In genomic region chr1:132372896-132373534, GRCm38 (mm10) we compare ENCODE assay signal across 11 mouse cellular contexts. TPM values are rescaled to one million over a fixed set of nuclear protein-coding genes. Genes with fewer than 3 reads are reported as not detected.
DNase-seq lines count a peak whose midpoint lies in the region; ATAC-seq and TF ChIP-seq lines count a peak whose summit lies in the region.
"Had no signal": no experiment of that assay in that cellular context is flagged by ENCODE, and none has a peak within 500 bp of the region (broad histone marks: within the 10 kb centered on the region; RNA-seq: fewer than 3 reads in every experiment).

No protein-coding gene starts in this region.

- H3K4me3 ChIP-seq in forebrain, embryonic 12.5 days (replicated peaks): no peak overlapping the region
- no peak overlapping the region for H3K4me3 ChIP-seq in forebrain, embryonic 16.5 days (replicated peaks; ENCODE audit: low read length)
- no peak overlapping the region for H3K4me3 ChIP-seq in left cerebral cortex, adult 2 months
- no peak overlapping the region for H3K4me3 ChIP-seq in hindbrain, embryonic 14.5 days (replicated peaks; ENCODE audit: low read length)
- H3K4me3 ChIP-seq in neural tube, embryonic 14.5 days (ENCODE audit: low read depth, low read length): no peak overlapping the region
- H3K4me3 ChIP-seq: limb, embryonic 12.5 days had no signal

- DNase-seq in left cerebral cortex, adult 2 months (ENCODE audit: extremely low spot score in 1 of 2, low spot score in 2 of 2): no peak
- DNase-seq in left cerebral cortex, postnatal 36 days (ENCODE audit: low spot score in 2 of 2): no peak
- no peak for DNase-seq in hindbrain, embryonic 14.5 days (ENCODE audit: low spot score)
- no peak for DNase-seq in ovary, adult 18-20 months (ENCODE audit: low spot score)
- DNase-seq in adrenal gland, adult 2 months: no peak
- DNase-seq: kidney, postnatal 10 days had no signal

- 89% methylated on average over 6 of the region's 6 CpGs for WGBS in forebrain, embryonic 12.5 days
- WGBS in forebrain, embryonic 16.5 days: 77% methylated on average over 6 of the region's 6 CpGs
- WGBS in hindbrain, embryonic 14.5 days: 77% methylated on average over 6 of the region's 6 CpGs
- WGBS in neural tube, embryonic 14.5 days: 85% methylated on average over 6 of the region's 6 CpGs

- peak overlapping the region; percentile 43 for H3K27ac ChIP-seq in forebrain, embryonic 12.5 days
- H3K27ac ChIP-seq in forebrain, embryonic 16.5 days (ENCODE audit: low read length): no peak overlapping the region
- H3K27ac ChIP-seq in left cerebral cortex, adult 2 months: peak overlapping the region; percentile 44; the same call in 1 of the 2 replicates
- H3K27ac ChIP-seq in hindbrain, embryonic 14.5 days: peak overlapping the region; percentile 51
- H3K27ac ChIP-seq in neural tube, embryonic 14.5 days (ENCODE audit: low read depth, low read length): peak overlapping the region; percentile 35; the same call in 1 of the 2 replicates

- no peak overlapping the region for H3K9ac ChIP-seq in forebrain, embryonic 12.5 days
- H3K9ac ChIP-seq in forebrain, embryonic 16.5 days (replicated peaks; ENCODE audit: low read depth, low read length): no peak overlapping the region
- H3K9ac ChIP-seq in hindbrain, embryonic 14.5 days: peak overlapping the region; percentile 28; the same call in 1 of the 2 replicates
- H3K9ac ChIP-seq in neural tube, embryonic 14.5 days (replicated peaks; ENCODE audit: low read depth, low read length): no peak overlapping the region

- H3K36me3 ChIP-seq in forebrain, embryonic 12.5 days (replicated peaks): peaks cover 42% of the 10 kb centered on the region
- no peaks in the 10 kb centered on the region; the same call in 1 of the 2 replicates for H3K36me3 ChIP-seq in forebrain, embryonic 16.5 days (ENCODE audit: control insufficient read depth, insufficient read depth)
- 0 out of 2 replicates have a peak, but pooled peaks cover 7% of the 10 kb centered on the region for H3K36me3 ChIP-seq in hindbrain, embryonic 14.5 days (replicated peaks; ENCODE audit: control insufficient read depth, insufficient read depth)
- no peaks in the 10 kb centered on the region; the same call in 1 of the 2 replicates for H3K36me3 ChIP-seq in neural tube, embryonic 14.5 days (ENCODE audit: control insufficient read depth, insufficient read depth, low read length)

- peaks cover 64% of the 10 kb centered on the region for H3K4me1 ChIP-seq in forebrain, embryonic 12.5 days
- peaks cover 73% of the 10 kb centered on the region for H3K4me1 ChIP-seq in forebrain, embryonic 16.5 days (replicated peaks; ENCODE audit: control insufficient read depth, insufficient read depth, low read length)
- peaks cover 57% of the 10 kb centered on the region for H3K4me1 ChIP-seq in hindbrain, embryonic 14.5 days (replicated peaks; ENCODE audit: control insufficient read depth, insufficient read depth, low read length)
- H3K4me1 ChIP-seq in neural tube, embryonic 14.5 days (ENCODE audit: control insufficient read depth, insufficient read depth, low read length): peaks cover 49% of the 10 kb centered on the region

- H3K9me3 ChIP-seq in forebrain, embryonic 12.5 days: no peaks in the 10 kb centered on the region
- H3K9me3 ChIP-seq in forebrain, embryonic 16.5 days (ENCODE audit: control insufficient read depth, low read length): no peaks in the 10 kb centered on the region
- H3K9me3 ChIP-seq in hindbrain, embryonic 14.5 days (ENCODE audit: control insufficient read depth, low read length): no peaks in the 10 kb centered on the region
- H3K9me3 ChIP-seq in neural tube, embryonic 14.5 days (ENCODE audit: control insufficient read depth, low read length): no peaks in the 10 kb centered on the region
- H3K9me3 ChIP-seq: limb, embryonic 12.5 days had no signal

- TF ChIP-seq CTCF in left cerebral cortex, adult 2 months (IDR thresholded peaks at IDR 0.05): no peak

- H3K27me3 ChIP-seq in forebrain, embryonic 12.5 days: no peaks in the 10 kb centered on the region
- no peaks in the 10 kb centered on the region for H3K27me3 ChIP-seq in forebrain, embryonic 16.5 days (replicated peaks; ENCODE audit: control insufficient read depth, insufficient read depth, low read length)
- no peaks in the 10 kb centered on the region for H3K27me3 ChIP-seq in hindbrain, embryonic 14.5 days (ENCODE audit: control insufficient read depth, insufficient read depth, low read length)
- H3K27me3 ChIP-seq in neural tube, embryonic 14.5 days (ENCODE audit: control insufficient read depth, insufficient read depth, low read length): no peaks in the 10 kb centered on the region
- H3K27me3 ChIP-seq: limb, embryonic 12.5 days; Patski had no signal

- ATAC-seq in forebrain, embryonic 12.5 days (ENCODE audit: low FRiP score): no peak
- ATAC-seq in forebrain, embryonic 16.5 days: no peak
- no peak for ATAC-seq in hindbrain, embryonic 14.5 days (ENCODE audit: low FRiP score)
- no peak for ATAC-seq in neural tube, embryonic 14.5 days (ENCODE audit: low read depth)
- ATAC-seq: Patski had no signal

- H3K4me2 ChIP-seq in forebrain, embryonic 12.5 days: no peak overlapping the region
- no peak overlapping the region for H3K4me2 ChIP-seq in forebrain, embryonic 16.5 days (ENCODE audit: low read length)
- H3K4me2 ChIP-seq in hindbrain, embryonic 14.5 days (replicated peaks): no peak overlapping the region
- no peak overlapping the region for H3K4me2 ChIP-seq in neural tube, embryonic 14.5 days (ENCODE audit: low read depth, low read length)
- H3K4me2 ChIP-seq: limb, embryonic 12.5 days had no signal

- intact Hi-C loops in left cerebral cortex, adult 2 months (cut with DNase I): no loop called here
- intact Hi-C loops in left cerebral cortex, postnatal 36 days (cut with DNase I): no loop called here

RNA-seq across cellular contexts. Expression of gene Tmcc2, which starts 18.1 kb away (rescaled TPM):
- 24.0 and 26.9 TPM in 2 replicates for polyA plus RNA-seq in forebrain, embryonic 12.5 days (2016; fragmentation: Nextera tagmentation; extraction: Ambion mirVana)
- 30.4 and 34.9 TPM in 2 replicates for polyA plus RNA-seq in forebrain, embryonic 16.5 days (2015; fragmentation: Nextera tagmentation; extraction: Ambion mirVana)
- total RNA-seq in left cerebral cortex, adult 2 months (2021): 100 to 1,000 TPM; 178 to 192 TPM
- 100 to 1,000 TPM; 171 to 173 TPM for total RNA-seq in left cerebral cortex, postnatal 36 days (2021)
- 31.0 and 33.9 TPM in 2 replicates for polyA plus RNA-seq in hindbrain, embryonic 14.5 days (2014; fragmentation: Nextera tagmentation; extraction: Ambion mirVana)
- polyA plus RNA-seq in neural tube, embryonic 14.5 days (2014; fragmentation: Nextera tagmentation; extraction: Ambion mirVana): 20.7 and 29.9 TPM in 2 replicates
- 10 to 100 TPM in 1 of 2 experiments, 1 to 10 TPM in 1; 6.4 to 11.2 TPM for total RNA-seq in adrenal gland, adult 2 months (2021)
- 12.2 and 15.4 TPM in 2 replicates for polyA plus RNA-seq in adrenal gland, adult 2 months (2012; rRNA removed)

RNA-seq across cellular contexts. Expression of gene Dstyk, which starts 44.3 kb away (rescaled TPM):
- 14.7 and 16.1 TPM in 2 replicates for polyA plus RNA-seq in forebrain, embryonic 12.5 days (2016; fragmentation: Nextera tagmentation; extraction: Ambion mirVana)
- 12.3 and 13.1 TPM in 2 replicates for polyA plus RNA-seq in forebrain, embryonic 16.5 days (2015; fragmentation: Nextera tagmentation; extraction: Ambion mirVana)
- total RNA-seq in left cerebral cortex, adult 2 months (2021): 10 to 100 TPM; 44.9 to 45.5 TPM
- total RNA-seq in left cerebral cortex, postnatal 36 days (2021): 10 to 100 TPM; 40.4 to 46.8 TPM
- 10.0 and 10.4 TPM in 2 replicates for polyA plus RNA-seq in hindbrain, embryonic 14.5 days (2014; fragmentation: Nextera tagmentation; extraction: Ambion mirVana)
- polyA plus RNA-seq in neural tube, embryonic 14.5 days (2014; fragmentation: Nextera tagmentation; extraction: Ambion mirVana): 9.5 and 12.7 TPM in 2 replicates
- 10 to 100 TPM; 19.9 to 23.7 TPM for total RNA-seq in adrenal gland, adult 2 months (2021)
- 11.7 and 15.5 TPM in 2 replicates for polyA plus RNA-seq in adrenal gland, adult 2 months (2012; rRNA removed)

RNA-seq across cellular contexts. Expression of gene Nuak2, which starts 57.1 kb away (rescaled TPM):
- polyA plus RNA-seq in forebrain, embryonic 12.5 days (2016; fragmentation: Nextera tagmentation; extraction: Ambion mirVana): 49.9 and 54.0 TPM in 2 replicates
- 13.3 and 13.4 TPM in 2 replicates for polyA plus RNA-seq in forebrain, embryonic 16.5 days (2015; fragmentation: Nextera tagmentation; extraction: Ambion mirVana)
- total RNA-seq in left cerebral cortex, adult 2 months (2021): 1 to 10 TPM; 1.4 TPM
- 1 to 10 TPM in 1 of 2 experiments, under 1 TPM in 1; 0.62 to 1.6 TPM for total RNA-seq in left cerebral cortex, postnatal 36 days (2021)
- polyA plus RNA-seq in hindbrain, embryonic 14.5 days (2014; fragmentation: Nextera tagmentation; extraction: Ambion mirVana): 10.7 and 14.0 TPM in 2 replicates
- 7.8 and 8.4 TPM in 2 replicates for polyA plus RNA-seq in neural tube, embryonic 14.5 days (2014; fragmentation: Nextera tagmentation; extraction: Ambion mirVana)
- 1 to 10 TPM; 4.7 TPM for total RNA-seq in adrenal gland, adult 2 months (2021)
- 2.8 and 2.9 TPM in 2 replicates for polyA plus RNA-seq in adrenal gland, adult 2 months (2012; rRNA removed)
